Mouse (Mus musculus) liver, embryonic 14.5 days (tissue): Measurements from ENCODE around the gene Gsta3. TPM values are rescaled to one million over a fixed set of nuclear protein-coding genes. Genes with fewer than 3 reads are reported as not detected.

ENCODE experiments used
- ATAC-seq: fragments of 200-750 bp; cut with Nextera tagmentation; 2 replicates; pipeline ENCODE4 v1.8.0; 2017; ENCODE audit warnings: moderate number of reproducible peaks, mild to moderate bottlenecking, moderate library complexity; ENCODE audit not compliant: insufficient read depth
- DNase-seq, 3 experiments: peaks; one replicate each; pipeline ENCODE4 v3.0.0-alpha.2; 2012 to 2013; ENCODE audit warnings: low read depth in 3 of 3, low spot score in 3 of 3
- H3K27ac ChIP-seq: fragments of 300-500 bp; sonication (generic); 2 replicates; pipeline ENCODE4 v1.5.1; 2014; ENCODE audit warnings: moderate library complexity, mild to moderate bottlenecking, control low read depth, inconsistent platforms
- H3K27me3 ChIP-seq: fragments of 300-500 bp; sonication (generic); 2 replicates; pipeline ENCODE4 v1.6.1; 2014; ENCODE audit warnings: mild to moderate bottlenecking, low read length, moderate library complexity; ENCODE audit not compliant: control insufficient read depth, insufficient read depth
- H3K36me3 ChIP-seq: fragments of 300-500 bp; sonication (generic); replicated peaks from 2 replicates; pipeline ENCODE4 v1.6.1; 2014; ENCODE audit warnings: low read depth; ENCODE audit not compliant: control insufficient read depth, insufficient read depth
- H3K4me1 ChIP-seq, 2 experiments: fragments of 200-500 bp in 1 of 2; fragments of 300-500 bp in 1 of 2; sonication (generic) in 1 of 2; replicated peaks; 2 replicates each; pipeline ENCODE4 v1.6.1; 2012 to 2014; ENCODE audit warnings: antibody characterized with exemption in 1 of 2, inconsistent platforms in 1 of 2, low read length in 1 of 2; ENCODE audit not compliant: control insufficient read depth in 2 of 2, insufficient read depth in 2 of 2
- H3K4me2 ChIP-seq: fragments of 300-500 bp; sonication (generic); 2 replicates; pipeline ENCODE4 v1.6.1; 2014; ENCODE audit warnings: low read depth, mild to moderate bottlenecking, control low read depth, moderate library complexity
- H3K4me3 ChIP-seq, 2 experiments: fragments of 200-500 bp in 1 of 2; fragments of 300-500 bp in 1 of 2; sonication (generic) in 1 of 2; 2 replicates each; pipeline ENCODE4 v1.5.1; 2012 to 2014; ENCODE audit warnings: low read depth in 2 of 2, low read length in 2 of 2, mild to moderate bottlenecking in 2 of 2, control low read depth in 1 of 2, inconsistent platforms in 1 of 2, moderate library complexity in 1 of 2; ENCODE audit not compliant: insufficient read depth in 1 of 2
- H3K9ac ChIP-seq: fragments of 300-500 bp; sonication (generic); replicated peaks from 2 replicates; pipeline ENCODE4 v1.6.1; 2014; ENCODE audit warnings: mild to moderate bottlenecking, control low read depth, moderate library complexity
- H3K9me3 ChIP-seq: fragments of 300-500 bp; sonication (generic); 2 replicates; pipeline ENCODE4 v1.6.1; 2016; ENCODE audit warnings: low read length, mixed read lengths; ENCODE audit not compliant: control insufficient read depth
- CTCF ChIP-seq: IDR thresholded peaks from 2 replicates; pipeline ENCODE4 v1.5.1; 2016; ENCODE audit warnings: antibody characterized with exemption, low read depth, control low read depth
- EP300 ChIP-seq: IDR thresholded peaks from 2 replicates; pipeline ENCODE4 v1.6.1; 2016; ENCODE audit warnings: antibody characterized with exemption, low read depth
- WGBS: fragments of 180-500 bp; shearing (Covaris S2); extraction: QIAGEN DNeasy Blood & Tissue Kit; methylation state at CpG from one replicate; pipeline ENCODE4 v1.1.7; 2014; ENCODE audit not compliant: insufficient replicate concordance; 5-methylcytosine and 5-hydroxymethylcytosine counted together
- polyA plus RNA-seq, 2 experiments: library from polyadenylated mRNA; depleted of rRNA in 1 of 2; stranded (reverse) in 1 of 2; unstranded in 1 of 2; fragments of >200 nt; fragmentation: Nextera tagmentation in 1 of 2; extraction: Ambion mirVana in 1 of 2; gene quantifications; 2 replicates each; pipeline versions ENCODE4 v1.2.1 to v1.2.3; 2012 to 2014

The Gsta3 gene
- polyA plus RNA-seq, 2 experiments, result 45.0 to 49.6 TPM

GRCm38 (mm10) chr1:21247896-21248295, 7.5 kb downstream of the Gsta3 start:
- ATAC-seq (no peak), DNase-seq (no peak)
- Histone ChIP-seq H3K9ac (no peak overlapping the region), H3K4me3 (no peak overlapping the region), H3K36me3 (no peaks in the 10 kb centered on the region), H3K27me3 (no peaks in the 10 kb centered on the region), H3K4me2 (no peak overlapping the region), H3K9me3 (no peaks in the 10 kb centered on the region), H3K27ac (no peak overlapping the region), H3K4me1 (no peaks in the 10 kb centered on the region)
- TF ChIP-seq CTCF, result no peak
- TF ChIP-seq EP300, result no peak

GRCm38 (mm10) chr1:21248560-21249390, 8.4 kb downstream of the Gsta3 start:
- Histone ChIP-seq H3K27ac (no peak overlapping the region), H3K4me3 (no peak overlapping the region), H3K9ac (no peak overlapping the region), H3K4me1 (no peaks in the 10 kb centered on the region), H3K27me3 (no peaks in the 10 kb centered on the region), H3K36me3 (no peaks in the 10 kb centered on the region), H3K4me2 (no peak overlapping the region), H3K9me3 (no peaks in the 10 kb centered on the region)
- TF ChIP-seq EP300 (no peak), CTCF (no peak)
- WGBS, result 44% methylated on average over 9 of the region's 9 CpGs
- ATAC-seq (no peak), DNase-seq (no peak)

GRCm38 (mm10) chr1:21251661-21252060, 11.3 kb downstream of the Gsta3 start:
- Histone ChIP-seq H3K4me2 (no peak overlapping the region), H3K4me1 (no peaks in the 10 kb centered on the region), H3K36me3 (no peaks in the 10 kb centered on the region), H3K27ac (no peak overlapping the region), H3K4me3 (no peak overlapping the region), H3K9ac (no peak overlapping the region), H3K9me3 (no peaks in the 10 kb centered on the region), H3K27me3 (no peaks in the 10 kb centered on the region)
- ATAC-seq (no peak), DNase-seq (no peak)
- 61% methylated on average over 6 of the region's 6 CpGs for WGBS
- TF ChIP-seq CTCF (no peak), EP300 (no peak)

GRCm38 (mm10) chr1:21252566-21253302, 12.3 kb downstream of the Gsta3 start:
- no peaks in the 10 kb centered on the region for H3K4me1 ChIP-seq
- DNase-seq (no peak), ATAC-seq (no peak)
- H3K9ac ChIP-seq, result no peak overlapping the region
- H3K4me2 ChIP-seq, result no peak overlapping the region
- H3K36me3 ChIP-seq, result no peaks in the 10 kb centered on the region
- H3K9me3 ChIP-seq, result no peaks in the 10 kb centered on the region
- H3K27me3 ChIP-seq, result no peaks in the 10 kb centered on the region
- 69% methylated on average over 10 of the region's 10 CpGs for WGBS
- H3K4me3 ChIP-seq, result no peak overlapping the region
- TF ChIP-seq EP300 (no peak), CTCF (no peak)
- H3K27ac ChIP-seq, result no peak overlapping the region

- Histone ChIP-seq H3K9me3 (no peaks in the 10 kb centered on the region), H3K4me1 (no peaks in the 10 kb centered on the region), H3K27me3 (no peaks in the 10 kb centered on the region), H3K9ac (no peak overlapping the region), H3K4me2 (no peak overlapping the region), H3K36me3 (no peaks in the 10 kb centered on the region), H3K27ac (no peak overlapping the region), H3K4me3 (no peak overlapping the region)
- ATAC-seq (no peak), DNase-seq (no peak)
- no peak for TF ChIP-seq CTCF
- TF ChIP-seq EP300, result no peak
- WGBS, result 52% methylated on average over 1 of the region's 1 CpGs
Observed at GRCm38 (mm10) chr1:21253303-21253650, 12.9 kb downstream of the Gsta3 start.
